In genomic region chr3:126797025-126797424, GRCm38 (mm10) we compare ENCODE assay signal across 26 mouse cellular contexts.
A peak's percentile ranks its signal among the peaks of the same experiment; 100 is the strongest.
DNase-seq lines count a peak whose midpoint lies in the region; ATAC-seq and TF ChIP-seq lines count a peak whose summit lies in the region.
"Had no signal": no experiment of that assay in that cellular context is flagged by ENCODE, and none has a peak within 500 bp of the region (broad histone marks: within the 10 kb centered on the region; RNA-seq: fewer than 3 reads in every experiment).

No protein-coding gene starts in this region.

- DNase-seq in liver, embryonic 11.5 days (ENCODE audit: low spot score) = no peak
- DNase-seq in liver, postnatal 0 days = no peak
- DNase-seq in c-Kit-positive CD71-positive TER-119-negative erythroid progenitor cells, embryonic 14.5 days (ENCODE audit: low read depth) = peak; percentile 8
- no peak for DNase-seq in lung, postnatal 36 days
- DNase-seq in thymus, postnatal 25 days = no peak
- no peak for DNase-seq in embryo, embryonic 11 days
- DNase-seq: adrenal gland, adult 2 months; adrenal gland, postnatal 14 days; cerebellum, adult 11-12 months; cerebellum, adult 8-10 months; cerebellum, postnatal 10 days; cerebellum, postnatal 36 days; gastrocnemius, postnatal 10 days; gastrocnemius, postnatal 36 days; heart, adult 2 months had no signal

- no peaks in the 10 kb centered on the region for H3K9me3 ChIP-seq in liver, embryonic 11.5 days (ENCODE audit: control insufficient read depth, low read length)
- H3K9me3 ChIP-seq in liver, postnatal 0 days (ENCODE audit: low read length) = no peaks in the 10 kb centered on the region
- H3K9me3 ChIP-seq in liver, embryonic 15.5 days (replicated peaks) = no peaks in the 10 kb centered on the region
- H3K9me3 ChIP-seq: embryonic facial prominence, embryonic 12.5 days; embryonic facial prominence, embryonic 15.5 days; forebrain, embryonic 12.5 days; forebrain, embryonic 15.5 days; G1E; heart, embryonic 10.5 days; heart, embryonic 13.5 days; hindbrain, embryonic 12.5 days; hindbrain, embryonic 15.5 days had no signal

- H3K4me2 ChIP-seq in liver, embryonic 11.5 days = no peak overlapping the region
- no peak overlapping the region for H3K4me2 ChIP-seq in liver, postnatal 0 days (ENCODE audit: low read depth, low read length)
- no peak overlapping the region for H3K4me2 ChIP-seq in liver, embryonic 15.5 days
- H3K4me2 ChIP-seq: embryonic facial prominence, embryonic 12.5 days; embryonic facial prominence, embryonic 15.5 days; forebrain, embryonic 12.5 days; forebrain, embryonic 15.5 days; heart, embryonic 13.5 days; hindbrain, embryonic 12.5 days; hindbrain, embryonic 15.5 days had no signal

- no peak overlapping the region for H3K4me3 ChIP-seq in liver, embryonic 11.5 days (ENCODE audit: low read depth, low read length)
- no peak overlapping the region for H3K4me3 ChIP-seq in liver, postnatal 0 days (ENCODE audit: low read depth, low read length)
- no peak overlapping the region for H3K4me3 ChIP-seq in liver, embryonic 15.5 days (replicated peaks)
- H3K4me3 ChIP-seq: embryonic facial prominence, embryonic 12.5 days; embryonic facial prominence, embryonic 15.5 days; forebrain, embryonic 12.5 days; forebrain, embryonic 15.5 days; heart, adult 2 months; heart, embryonic 10.5 days; heart, embryonic 13.5 days; hindbrain, embryonic 12.5 days; hindbrain, embryonic 15.5 days had no signal

- H3K4me1 ChIP-seq in liver, embryonic 11.5 days (replicated peaks; ENCODE audit: control insufficient read depth, insufficient read depth, low read length) = no peaks in the 10 kb centered on the region
- H3K4me1 ChIP-seq in liver, postnatal 0 days (ENCODE audit: insufficient read depth) = no peaks in the 10 kb centered on the region
- H3K4me1 ChIP-seq in liver, embryonic 15.5 days (replicated peaks) = 0 out of 2 replicates have a peak, but pooled peaks cover 3% of the 10 kb centered on the region
- H3K4me1 ChIP-seq: embryonic facial prominence, embryonic 12.5 days; embryonic facial prominence, embryonic 15.5 days; forebrain, embryonic 12.5 days; forebrain, embryonic 15.5 days; heart, embryonic 10.5 days; hindbrain, embryonic 12.5 days; hindbrain, embryonic 15.5 days had no signal

- no peak overlapping the region for H3K9ac ChIP-seq in liver, embryonic 11.5 days (ENCODE audit: low read depth, low read length)
- H3K9ac ChIP-seq in liver, postnatal 0 days (replicated peaks) = no peak overlapping the region
- H3K9ac ChIP-seq in liver, embryonic 15.5 days = no peak overlapping the region
- H3K9ac ChIP-seq: embryonic facial prominence, embryonic 12.5 days; embryonic facial prominence, embryonic 15.5 days; forebrain, embryonic 12.5 days; forebrain, embryonic 15.5 days; heart, embryonic 13.5 days; hindbrain, embryonic 12.5 days; hindbrain, embryonic 15.5 days had no signal

- H3K36me3 ChIP-seq in liver, embryonic 11.5 days (ENCODE audit: control insufficient read depth, insufficient read depth, low read length) = peaks cover 2% of the 10 kb centered on the region; the same call in 1 of the 2 replicates
- no peaks in the 10 kb centered on the region; the same call in 1 of the 2 replicates for H3K36me3 ChIP-seq in liver, postnatal 0 days (replicated peaks; ENCODE audit: insufficient read depth, low read length)
- H3K36me3 ChIP-seq in liver, embryonic 15.5 days (replicated peaks) = no peaks in the 10 kb centered on the region
- H3K36me3 ChIP-seq: embryonic facial prominence, embryonic 12.5 days; embryonic facial prominence, embryonic 15.5 days; forebrain, embryonic 12.5 days; forebrain, embryonic 15.5 days; G1E; hindbrain, embryonic 15.5 days had no signal

- 71% methylated on average over 3 of the region's 3 CpGs for WGBS in liver, embryonic 11.5 days
- 63% methylated on average over 3 of the region's 3 CpGs for WGBS in liver, postnatal 0 days (ENCODE audit: insufficient replicate concordance)
- 36% methylated on average over 3 of the region's 3 CpGs for WGBS in liver, embryonic 15.5 days (ENCODE audit: insufficient replicate concordance)

- H3K27ac ChIP-seq in liver, embryonic 11.5 days (ENCODE audit: low read depth, low read length) = no peak overlapping the region
- no peak overlapping the region for H3K27ac ChIP-seq in liver, postnatal 0 days (ENCODE audit: low read depth)
- H3K27ac ChIP-seq in liver, embryonic 15.5 days (replicated peaks) = no peak overlapping the region
- H3K27ac ChIP-seq: embryonic facial prominence, embryonic 12.5 days; embryonic facial prominence, embryonic 15.5 days; forebrain, embryonic 12.5 days; forebrain, embryonic 15.5 days; heart, adult 2 months; heart, embryonic 10.5 days; heart, embryonic 13.5 days; hindbrain, embryonic 12.5 days; hindbrain, embryonic 15.5 days had no signal

- peak; percentile 55 for ATAC-seq in liver, embryonic 11.5 days (replicated peaks; ENCODE audit: low FRiP score)
- ATAC-seq in liver, postnatal 0 days = no peak
- peak; percentile 51; the same call in 1 of the 2 replicates for ATAC-seq in liver, embryonic 15.5 days (ENCODE audit: insufficient read depth)
- peak; percentile 74 for ATAC-seq in megakaryocyte-erythroid progenitor cell, adult 5-6 weeks (replicated peaks; ENCODE audit: low FRiP score, low TSS enrichment, poor library complexity, severe bottlenecking)
- ATAC-seq: forebrain, embryonic 15.5 days had no signal

- no peaks in the 10 kb centered on the region for H3K27me3 ChIP-seq in liver, embryonic 11.5 days (replicated peaks; ENCODE audit: control insufficient read depth, insufficient read depth, low read length)
- no peaks in the 10 kb centered on the region for H3K27me3 ChIP-seq in liver, postnatal 0 days (ENCODE audit: insufficient read depth, low read length)
- no peaks in the 10 kb centered on the region for H3K27me3 ChIP-seq in liver, embryonic 15.5 days
- H3K27me3 ChIP-seq: embryonic facial prominence, embryonic 12.5 days; embryonic facial prominence, embryonic 15.5 days; forebrain, embryonic 12.5 days; forebrain, embryonic 15.5 days; heart, embryonic 13.5 days; hindbrain, embryonic 12.5 days; hindbrain, embryonic 15.5 days had no signal

- no peak for TF ChIP-seq CTCF in liver, postnatal 0 days (IDR thresholded peaks at IDR 0.05; ENCODE audit: low read depth)

- TF ChIP-seq EP300 in liver, postnatal 0 days (IDR thresholded peaks at IDR 0.05; ENCODE audit: low read depth) = no peak
